Mouse (Mus musculus) bone marrow macrophage, adult 2 months (primary cell): ENCODE measurements around the gene Pde1b. TPM values are rescaled to one million over a fixed set of nuclear protein-coding genes. Genes with fewer than 3 reads are reported as not detected.

Experiments
- H3K27ac ChIP-seq: 2 replicates; pipeline ENCODE4 v1.5.1; 2012; ENCODE audit warnings: low read depth, low read length; ENCODE audit not compliant: insufficient read depth
- H3K4me1 ChIP-seq: 2 replicates; pipeline ENCODE4 v1.6.1; 2012; ENCODE audit warnings: low read length; ENCODE audit not compliant: control insufficient read depth, insufficient read depth
- H3K4me3 ChIP-seq: 2 replicates; pipeline ENCODE4 v1.5.1; 2012; ENCODE audit warnings: mild to moderate bottlenecking, low read length, moderate library complexity; ENCODE audit not compliant: insufficient read depth
- CTCF ChIP-seq: IDR thresholded peaks from 2 replicates; pipeline ENCODE4 v1.5.1; 2012; ENCODE audit warnings: low read depth, mild to moderate bottlenecking, low read length, moderate library complexity
- POLR2A ChIP-seq: IDR thresholded peaks from 2 replicates; pipeline ENCODE4 v1.6.1; 2012; ENCODE audit warnings: mild to moderate bottlenecking, low read depth, low read length, borderline replicate concordance
- polyA plus RNA-seq: library from polyadenylated mRNA; stranded (reverse); fragments of >200 nt; gene quantifications from 2 replicates; pipeline ENCODE4 v1.2.4, GENCODE M21; 2012; ENCODE audit not compliant: missing spikeins, insufficient read depth, insufficient read length

The Pde1b gene
- polyA plus RNA-seq, 1 experiment: 49.4 TPM

DNA sequence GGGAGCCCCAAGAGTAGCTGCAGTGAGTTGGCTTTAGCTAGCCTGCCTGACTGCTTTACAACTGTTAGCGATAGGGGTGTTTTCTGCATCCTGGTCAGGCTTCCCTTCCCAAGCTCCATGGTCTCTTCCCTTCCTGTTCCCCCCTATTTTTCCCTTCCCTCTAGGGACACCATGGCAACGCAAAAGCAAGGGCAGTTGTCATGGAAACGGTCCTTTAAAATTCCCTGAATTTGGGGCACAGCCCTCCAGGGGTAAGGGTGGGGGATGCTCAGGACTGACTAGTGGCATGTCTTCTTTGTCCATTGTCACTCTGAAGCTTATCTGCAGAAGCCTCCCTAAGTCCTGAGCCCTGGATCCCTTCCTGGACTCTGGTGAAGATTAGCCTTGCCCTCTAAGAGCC is 20.3 kb downstream of the Pde1b start:
- Histone ChIP-seq H3K27ac (no peak overlapping the region), H3K4me3 (no peak overlapping the region), H3K4me1 (0 out of 2 replicates have a peak, but pooled peaks cover 4% of the 10 kb centered on the region)
- TF ChIP-seq CTCF (no peak), POLR2A (no peak)

DNA sequence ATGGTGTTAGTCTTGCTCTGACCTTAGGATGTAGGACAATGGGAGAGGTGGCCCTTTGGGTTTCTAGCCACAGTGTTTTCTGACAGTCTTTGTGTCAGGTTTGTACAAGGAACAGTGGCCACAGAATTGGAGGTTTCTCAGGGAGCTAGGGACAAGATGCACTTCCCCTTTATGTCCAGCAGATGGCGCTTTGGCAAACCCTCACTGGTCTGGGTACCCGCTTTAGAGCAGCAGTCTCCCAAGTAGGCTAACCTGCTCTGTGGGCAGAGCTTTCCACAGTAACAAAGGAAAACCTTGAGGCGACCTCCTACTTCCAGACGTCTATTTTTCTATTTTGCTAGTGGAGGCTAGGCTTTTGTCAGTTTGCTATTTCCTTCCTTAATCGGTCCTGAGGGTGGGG is 27.5 kb downstream of the Pde1b start:
- Histone ChIP-seq H3K4me1 (no peaks in the 10 kb centered on the region), H3K27ac (no peak overlapping the region), H3K4me3 (no peak overlapping the region)
- TF ChIP-seq CTCF (peak; percentile 91), POLR2A (no peak)

DNA sequence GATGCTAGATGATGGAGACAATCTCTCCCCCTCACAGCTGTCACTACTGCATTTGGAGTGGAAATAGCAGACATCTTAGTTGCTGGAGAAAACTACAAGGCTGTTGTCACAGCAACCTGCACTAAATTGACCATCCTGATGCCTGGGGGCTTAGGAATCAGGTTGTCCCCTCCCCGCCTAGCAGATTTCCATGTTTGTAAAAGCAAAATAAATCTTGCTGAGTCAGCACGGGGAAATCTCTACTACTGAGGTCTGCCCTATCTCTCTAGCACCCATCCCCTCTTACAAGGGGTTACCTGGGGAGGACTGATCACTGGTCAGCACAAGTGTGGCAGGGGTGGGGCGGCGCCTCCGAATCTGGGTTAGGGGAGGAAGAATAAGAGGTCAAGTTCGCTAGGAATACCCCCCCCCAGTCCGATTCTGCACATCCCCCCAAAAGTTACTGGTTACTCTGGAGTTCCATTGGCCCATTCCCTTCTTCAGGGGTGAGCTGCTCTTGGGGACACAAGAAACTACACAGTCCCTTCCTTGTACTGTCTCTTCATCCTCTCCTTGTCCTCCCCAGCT is 31.3 kb downstream of the Pde1b start:
- TF ChIP-seq CTCF: no peak
- no peak for TF ChIP-seq POLR2A

DNA sequence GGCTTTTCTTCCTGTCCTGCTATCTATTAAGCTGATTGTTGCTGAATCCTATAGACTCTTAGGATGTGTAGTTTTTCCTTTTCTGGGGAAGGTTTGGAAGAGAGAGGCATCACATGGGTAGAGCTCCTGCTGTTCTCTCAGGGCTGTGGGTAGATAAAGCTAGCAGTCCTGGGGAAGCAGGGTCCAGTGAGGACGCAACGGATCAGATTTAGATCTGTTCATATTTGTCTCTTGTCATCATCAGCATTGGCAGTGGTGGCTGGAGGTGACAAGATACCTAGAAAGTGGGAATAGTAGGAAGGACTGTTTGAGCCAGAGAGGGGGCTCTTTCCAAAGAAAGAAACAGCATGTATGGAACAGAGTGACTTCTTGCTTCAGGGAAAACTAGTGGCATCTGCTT is 32.2 kb downstream of the Pde1b start:
- Histone ChIP-seq H3K4me1 (no peaks in the 10 kb centered on the region; the same call in 1 of the 2 replicates), H3K27ac (no peak overlapping the region), H3K4me3 (no peak overlapping the region)
- TF ChIP-seq CTCF: no peak

More for the DNA sequence above, 31.3 kb downstream of the Pde1b start:
- Histone ChIP-seq H3K27ac (no peak overlapping the region), H3K4me1 (no peaks in the 10 kb centered on the region; the same call in 1 of the 2 replicates), H3K4me3 (no peak overlapping the region)

DNA sequence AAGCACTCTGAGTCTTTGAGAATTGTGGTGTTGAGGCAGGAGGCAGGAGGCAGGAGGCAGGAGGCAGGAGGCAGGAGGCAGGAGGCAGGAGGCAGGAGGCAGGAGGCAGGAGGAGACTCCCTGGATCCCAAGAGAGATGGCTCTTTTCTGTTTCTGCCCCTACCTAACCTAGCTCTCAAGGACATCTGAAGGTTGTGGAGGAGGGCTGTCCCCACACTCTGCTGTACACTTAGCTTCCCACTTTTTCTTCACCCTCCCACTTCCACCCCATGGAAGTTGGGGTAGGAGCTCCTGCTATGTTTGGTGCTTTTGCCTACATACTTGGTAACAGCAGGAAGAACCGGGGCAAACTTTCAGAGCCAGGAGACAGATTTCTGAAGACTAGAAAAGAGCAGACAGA is 33.0 kb downstream of the Pde1b start:
- Histone ChIP-seq H3K4me3 (no peak overlapping the region), H3K4me1 (no peaks in the 10 kb centered on the region; the same call in 1 of the 2 replicates), H3K27ac (no peak overlapping the region)
- TF ChIP-seq POLR2A (no peak), CTCF (no peak)

DNA sequence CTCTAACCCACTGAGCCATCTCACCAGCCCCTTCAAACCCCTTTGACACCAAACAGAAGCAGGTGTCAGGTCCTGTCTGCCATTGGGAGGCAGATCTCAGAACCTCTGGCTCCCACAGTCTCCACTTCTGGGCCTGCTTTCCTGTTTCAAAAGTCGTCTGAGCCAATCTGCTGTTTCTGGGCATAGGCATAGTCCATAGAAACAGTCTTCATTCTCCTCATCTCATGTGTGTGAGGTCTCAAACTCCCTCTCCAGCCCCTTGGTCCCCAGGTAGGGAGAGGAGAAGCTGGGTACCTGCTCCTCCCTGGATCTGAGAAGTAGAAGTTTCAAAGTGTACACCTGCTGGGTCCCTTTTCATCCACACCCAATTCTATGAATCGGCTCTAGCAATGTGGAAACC is 33.6 kb downstream of the Pde1b start:
- TF ChIP-seq CTCF: no peak
- Histone ChIP-seq H3K27ac (no peak overlapping the region), H3K4me1 (no peaks in the 10 kb centered on the region; the same call in 1 of the 2 replicates), H3K4me3 (no peak overlapping the region)

DNA sequence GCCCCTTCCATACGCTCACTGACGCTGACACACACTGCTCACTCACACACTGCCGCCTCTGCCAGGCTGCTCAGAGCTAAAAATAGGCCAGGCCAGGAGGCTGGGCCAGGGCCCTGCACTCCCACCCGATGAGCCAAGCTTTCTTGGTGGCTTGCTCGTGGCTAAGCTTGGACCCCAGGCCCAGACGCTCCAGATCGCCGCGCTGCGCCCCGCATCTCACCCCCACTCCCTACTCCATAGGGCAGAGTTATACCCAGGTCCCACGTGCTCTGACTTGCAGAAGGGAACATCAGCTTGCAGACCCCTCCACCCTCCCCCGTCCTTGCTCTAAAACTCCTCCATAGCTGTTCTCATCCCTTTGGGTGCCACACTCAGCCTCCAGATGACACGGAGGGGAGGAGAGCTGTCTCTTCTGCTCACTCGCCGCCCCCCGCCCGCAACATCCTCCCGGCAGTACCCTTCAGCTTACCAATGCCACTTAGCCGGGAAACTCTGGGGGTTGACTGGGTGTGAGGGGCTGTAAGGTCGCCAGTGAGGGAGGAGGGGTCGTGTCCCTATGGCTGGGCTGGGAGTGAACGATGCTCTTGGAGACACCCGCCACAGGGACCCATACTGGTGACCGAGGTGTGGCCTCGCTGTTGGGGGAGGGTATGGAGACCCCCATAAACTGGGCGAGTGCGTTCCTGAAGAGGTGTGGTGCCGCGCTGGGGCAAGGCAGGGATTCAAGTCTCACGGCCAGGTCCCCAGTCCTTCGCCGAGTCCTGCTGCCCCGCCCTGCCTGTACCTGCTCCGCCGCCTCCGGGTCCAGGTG is 34.4 kb downstream of the Pde1b start:
- Histone ChIP-seq H3K4me1 (no peaks in the 10 kb centered on the region; the same call in 1 of the 2 replicates), H3K27ac (no peak overlapping the region), H3K4me3 (peak overlapping the region; percentile 46)
- no peak for TF ChIP-seq POLR2A

DNA sequence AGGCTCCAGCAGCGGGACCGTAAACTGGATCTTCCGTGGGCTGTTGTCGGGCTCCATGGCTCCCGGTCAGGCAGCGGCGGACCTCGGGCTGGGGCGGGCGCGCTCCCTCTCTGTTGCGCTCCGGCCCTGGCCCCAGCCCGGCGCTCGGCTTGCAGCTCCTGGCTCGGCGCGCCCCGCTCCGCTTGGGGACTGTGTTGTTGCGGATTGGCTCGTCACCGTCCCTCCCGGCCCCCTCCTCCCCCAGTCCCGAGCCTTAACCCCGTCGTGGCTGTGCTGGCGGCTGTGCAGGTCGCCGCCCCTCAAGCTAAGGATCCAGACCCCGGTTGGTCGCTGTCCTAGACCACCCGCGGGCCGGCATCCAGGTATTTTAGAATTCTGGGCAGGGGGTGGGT is 35.0 kb downstream of the Pde1b start, which contains the start of gene Ppp1r1a:
Ppp1r1a (minus strand) TSS at position 182 of the 392 bp plus-strand sequence.
- Histone ChIP-seq H3K27ac (no peak within 1 kb of the TSS), H3K4me1 (no peaks in the 10 kb centered on the region; the same call in 1 of the 2 replicates), H3K4me3 (peak within 1 kb of the TSS; percentile 46)
- TF ChIP-seq CTCF (no peak), POLR2A (no peak)

DNA sequence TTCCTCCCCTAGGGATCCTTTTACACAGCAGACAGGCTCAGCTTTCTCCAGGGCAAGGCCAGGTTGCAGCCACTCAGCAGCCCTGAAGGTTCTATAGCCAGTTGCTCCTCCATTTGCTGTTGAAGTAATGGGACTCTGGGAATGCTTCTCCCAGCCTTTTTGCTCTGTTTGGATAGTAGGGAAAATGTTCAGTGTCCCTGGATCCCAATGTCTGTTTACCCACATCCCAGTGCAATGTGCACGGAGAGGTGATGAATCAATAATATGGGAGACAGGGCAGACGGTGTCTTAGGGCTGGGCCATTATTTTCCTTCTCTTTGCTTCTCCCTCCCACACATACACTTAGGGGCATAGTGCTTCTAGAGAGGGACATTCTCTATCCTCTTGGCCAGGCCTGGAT is 36.4 kb downstream of the Pde1b start:
- TF ChIP-seq CTCF: no peak
- no peak for TF ChIP-seq POLR2A
- no peaks in the 10 kb centered on the region; the same call in 1 of the 2 replicates for H3K4me1 ChIP-seq

DNA sequence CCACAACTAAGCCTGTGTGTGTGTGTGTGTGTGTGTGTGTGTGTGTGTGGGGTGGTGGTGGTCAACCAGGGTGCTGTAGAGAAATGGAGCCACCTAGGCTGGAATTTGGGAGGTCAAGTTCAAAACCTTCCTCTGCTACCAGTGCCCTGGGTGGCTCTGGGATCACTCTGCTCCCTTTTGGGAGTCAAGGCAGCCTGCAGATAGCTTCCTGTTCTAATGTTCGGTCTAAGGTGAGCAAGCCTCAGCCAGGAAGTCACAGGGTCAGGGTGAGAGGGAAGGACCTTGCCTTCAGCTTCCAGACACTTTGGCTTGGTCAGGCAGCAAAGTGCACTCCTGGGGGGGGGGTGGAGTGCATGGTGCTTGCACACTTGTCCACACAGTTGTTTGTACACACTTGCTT is 37.8 kb downstream of the Pde1b start:
- peaks cover under 1% of the 10 kb centered on the region; the same call in 1 of the 2 replicates for H3K4me1 ChIP-seq
- H3K4me3 ChIP-seq: no peak overlapping the region
- no peak overlapping the region for H3K27ac ChIP-seq
- TF ChIP-seq CTCF (no peak), POLR2A (no peak)

More for the DNA sequence above, 36.4 kb downstream of the Pde1b start:
- Histone ChIP-seq H3K27ac (no peak overlapping the region), H3K4me3 (no peak overlapping the region)
